Mouse (Mus musculus) kidney, adult 2 months (tissue): ENCODE measurements around the gene Gm10130.

Experiments used
- CTCF ChIP-seq: fragments of 200-500 bp; conservative IDR thresholded peaks from 2 replicates; pipeline ENCODE4 v1.5.1; 2011; ENCODE audit warnings: low read depth, mild to moderate bottlenecking, control low read depth, low read length, moderate library complexity, mixed read lengths; ENCODE audit not compliant: insufficient read depth, insufficient read length
- POLR2A ChIP-seq: fragments of 200-500 bp; IDR thresholded peaks from one replicate; pipeline ENCODE4 v1.6.1; 2011; ENCODE audit warnings: low read depth, low read length, control low read depth

DNA sequence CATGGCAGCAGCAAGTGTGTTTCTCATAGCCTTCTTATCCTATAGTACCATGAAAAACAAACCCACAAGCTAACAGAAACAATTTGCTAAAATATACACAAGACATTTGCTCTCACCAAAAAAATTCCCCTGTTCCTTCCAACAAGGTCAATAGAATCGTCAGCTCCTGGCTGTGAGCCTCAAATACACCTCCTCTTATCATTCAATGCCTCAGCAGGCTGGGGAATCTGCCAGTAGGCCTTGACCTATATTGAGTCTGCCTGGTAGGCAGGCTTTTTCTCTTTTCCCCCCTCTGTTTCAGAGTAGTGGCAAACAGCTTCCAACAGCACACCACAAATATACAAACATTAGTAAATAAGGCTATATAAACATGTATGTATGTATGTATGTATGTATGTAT, 24.4 kb upstream of the Gm10130 start:
- TF ChIP-seq CTCF (no peak), POLR2A (no peak)
